Mouse (Mus musculus): ENCODE measurements around the gene 1700001L19Rik.

DNA sequence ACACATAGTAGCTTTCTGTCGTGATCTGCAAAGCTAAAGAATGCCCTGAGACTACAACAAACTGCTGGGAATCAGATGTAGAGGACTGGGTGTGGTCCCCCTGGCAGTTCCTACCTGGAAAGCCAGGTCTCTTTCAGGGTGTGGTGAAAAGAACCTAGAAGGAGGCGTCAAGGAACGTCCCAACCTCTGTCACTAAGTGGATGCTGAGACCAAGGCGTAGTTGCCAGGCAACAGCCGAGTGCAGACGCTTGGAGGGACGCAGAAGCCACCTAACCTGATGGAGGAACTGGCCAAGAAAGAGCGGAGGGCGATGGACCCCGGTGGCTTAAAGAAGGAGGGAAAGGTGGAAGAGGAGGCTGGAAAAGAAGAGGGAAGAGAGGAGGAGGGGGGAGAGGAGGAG lies at the start of gene 1700001L19Rik:
- no peak for TF ChIP-seq CTCF (IDR thresholded peaks at IDR 0.05; ENCODE audit: low read depth)
- no peak for TF ChIP-seq EP300 (optimal IDR thresholded peaks at IDR 0.05)

Measured in stomach, postnatal 0 days (tissue).